In the genomic region with DNA sequence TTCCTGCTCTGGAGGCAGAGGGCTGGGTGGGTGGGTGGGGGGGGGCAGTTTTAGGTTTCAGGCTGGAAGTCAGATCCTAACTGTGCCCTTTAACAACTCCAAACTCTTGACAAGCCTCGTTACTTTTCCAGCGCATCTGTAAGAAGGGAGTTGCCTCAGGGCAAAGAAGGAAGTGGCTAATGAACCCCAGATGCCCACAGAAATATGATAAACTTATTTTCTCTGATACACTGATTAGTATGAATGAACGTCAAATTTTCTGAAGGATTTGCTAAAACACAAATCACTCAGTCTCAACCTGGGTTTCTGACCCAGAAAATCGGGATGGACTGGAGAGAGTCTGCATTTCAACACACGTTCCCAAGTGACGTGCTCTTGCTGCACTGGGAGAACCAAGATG, we compare ENCODE assay signal across 21 mouse cellular contexts. TPM values are rescaled to one million over a fixed set of nuclear protein-coding genes. Genes with fewer than 3 reads are reported as not detected.
"Had no signal": no experiment of that assay in that cellular context is flagged by ENCODE, and none has a peak within 500 bp of the region (broad histone marks: within the 10 kb centered on the region; RNA-seq: fewer than 3 reads in every experiment).

No protein-coding gene starts in this region.

- H3K27me3 ChIP-seq: lung, embryonic 15.5 days; midbrain, embryonic 13.5 days; midbrain, embryonic 15.5 days; neural tube, embryonic 12.5 days; stomach, embryonic 15.5 days had no signal

- H3K4me3 ChIP-seq: lung, embryonic 15.5 days; megakaryocyte, embryonic 14.5 days; midbrain, embryonic 13.5 days; midbrain, embryonic 15.5 days; neural tube, embryonic 12.5 days; stomach, embryonic 15.5 days had no signal

- H3K9ac ChIP-seq: lung, embryonic 15.5 days; midbrain, embryonic 13.5 days; midbrain, embryonic 15.5 days; neural tube, embryonic 12.5 days; stomach, embryonic 15.5 days had no signal

- H3K9me3 ChIP-seq: lung, embryonic 15.5 days; midbrain, embryonic 13.5 days; midbrain, embryonic 15.5 days; neural tube, embryonic 12.5 days; stomach, embryonic 15.5 days had no signal

- DNase-seq: lung, adult 2 months; lung, postnatal 14 days; lung, postnatal 36 days; right cerebral cortex, postnatal 14 days; thymus, adult 2 months; thymus, postnatal 25 days; thymus, postnatal 4 days had no signal

- H3K27ac ChIP-seq: lung, embryonic 15.5 days; macrophage; midbrain, embryonic 13.5 days; midbrain, embryonic 15.5 days; neural tube, embryonic 12.5 days; stomach, embryonic 15.5 days; stomach, postnatal 0 days had no signal

- ATAC-seq: lung, postnatal 0 days; midbrain, embryonic 13.5 days; midbrain, embryonic 15.5 days had no signal

- H3K36me3 ChIP-seq: lung, embryonic 15.5 days; midbrain, embryonic 13.5 days; midbrain, embryonic 15.5 days; neural tube, embryonic 12.5 days; stomach, embryonic 15.5 days had no signal

- H3K4me1 ChIP-seq: lung, embryonic 15.5 days; midbrain, embryonic 13.5 days; midbrain, embryonic 15.5 days; neural tube, embryonic 12.5 days; stomach, embryonic 15.5 days had no signal

- H3K4me2 ChIP-seq: lung, embryonic 15.5 days; midbrain, embryonic 13.5 days; midbrain, embryonic 15.5 days; neural tube, embryonic 12.5 days; stomach, embryonic 15.5 days had no signal

RNA-seq across cellular contexts. Expression of a gene that starts 6.4 kb away (rescaled TPM):
- total RNA-seq: megakaryocyte progenitor cell, adult 5-6 weeks; midbrain, postnatal 0 days; monocyte, adult 5-6 weeks; neutrophil, adult 5-6 weeks had no signal
- polyA plus RNA-seq: lung, adult 2 months; lung, embryonic 15.5 days; lung, postnatal 0 days; midbrain, embryonic 13.5 days; midbrain, embryonic 15.5 days; midbrain, postnatal 0 days; neural tube, embryonic 12.5 days; neural tube, embryonic 14.5 days; stomach, embryonic 15.5 days; stomach, postnatal 0 days had no signal
